Comparison of ENCODE assay signal across 9 mouse cellular contexts in genomic region chr2:60722514-60722913, GRCm38 (mm10). TPM values are rescaled to one million over a fixed set of nuclear protein-coding genes. Genes with fewer than 3 reads are reported as not detected.
DNase-seq lines count a peak whose midpoint lies in the region; ATAC-seq lines count a peak whose summit lies in the region.
"Had no signal": no experiment of that assay in that cellular context is flagged by ENCODE, and none has a peak within 500 bp of the region (broad histone marks: within the 10 kb centered on the region; RNA-seq: fewer than 3 reads in every experiment).

Gene Itgb6, minus strand, starts transcription at chr2:60722643.

- H3K9me3 ChIP-seq in lung, embryonic 16.5 days (ENCODE audit: control insufficient read depth, low read length): no peaks in the 10 kb centered on the region
- H3K9me3 ChIP-seq in hindbrain, embryonic 16.5 days (ENCODE audit: control insufficient read depth, low read length): no peaks in the 10 kb centered on the region
- H3K9me3 ChIP-seq in midbrain, embryonic 15.5 days: no peaks in the 10 kb centered on the region

- DNase-seq in lung, postnatal 36 days: no peak
- peak; percentile 76 to 87 for DNase-seq in gastrocnemius, adult 8-10 months (ENCODE audit: low spot score in 2 of 2)
- DNase-seq in adrenal gland, adult 18-20 months (ENCODE audit: low spot score in 2 of 2): no peak
- DNase-seq in retina, embryonic 14.5 days (ENCODE audit: low spot score): no peak

- no peaks in the 10 kb centered on the region for H3K36me3 ChIP-seq in lung, embryonic 16.5 days (ENCODE audit: control insufficient read depth, insufficient read depth, low read length)
- H3K36me3 ChIP-seq in hindbrain, embryonic 16.5 days (ENCODE audit: control insufficient read depth, insufficient read depth, low read length): no peaks in the 10 kb centered on the region
- H3K36me3 ChIP-seq in midbrain, embryonic 15.5 days (replicated peaks): no peaks in the 10 kb centered on the region

- H3K4me2 ChIP-seq in lung, embryonic 16.5 days (ENCODE audit: low read depth, low read length): no peak within 1 kb of the TSS
- 0 out of 2 replicates have a peak within 1 kb of the TSS, but pooled peaks have one; percentile 10 for H3K4me2 ChIP-seq in hindbrain, embryonic 16.5 days (ENCODE audit: low read length)
- H3K4me2 ChIP-seq in midbrain, embryonic 15.5 days: peak within 1 kb of the TSS; percentile 11; the same call in 1 of the 2 replicates

- 55% methylated on average over 14 of the region's 14 CpGs for WGBS in lung, embryonic 16.5 days
- 55% methylated on average over 14 of the region's 14 CpGs for WGBS in hindbrain, embryonic 16.5 days
- WGBS in midbrain, embryonic 15.5 days: 61% methylated on average over 14 of the region's 14 CpGs

- no peak within 1 kb of the TSS for H3K9ac ChIP-seq in lung, embryonic 16.5 days (ENCODE audit: low read length)
- H3K9ac ChIP-seq in hindbrain, embryonic 16.5 days (ENCODE audit: low read depth, low read length): no peak within 1 kb of the TSS
- no peak within 1 kb of the TSS for H3K9ac ChIP-seq in midbrain, embryonic 15.5 days
- H3K9ac ChIP-seq: liver, embryonic 14.5 days had no signal

- H3K27ac ChIP-seq in lung, embryonic 16.5 days (ENCODE audit: low read length): no peak within 1 kb of the TSS
- H3K27ac ChIP-seq in hindbrain, embryonic 16.5 days (ENCODE audit: low read depth, low read length): no peak within 1 kb of the TSS
- no peak within 1 kb of the TSS for H3K27ac ChIP-seq in midbrain, embryonic 15.5 days
- H3K27ac ChIP-seq: liver, embryonic 14.5 days had no signal

- peaks cover 11% of the 10 kb centered on the region; the same call in 1 of the 2 replicates for H3K4me1 ChIP-seq in lung, embryonic 16.5 days (replicated peaks; ENCODE audit: control insufficient read depth, insufficient read depth, low read length)
- H3K4me1 ChIP-seq in hindbrain, embryonic 16.5 days (ENCODE audit: control insufficient read depth, insufficient read depth, low read depth, low read length): no peaks in the 10 kb centered on the region
- H3K4me1 ChIP-seq in midbrain, embryonic 15.5 days: no peaks in the 10 kb centered on the region; the same call in 1 of the 2 replicates

- no peaks in the 10 kb centered on the region for H3K27me3 ChIP-seq in lung, embryonic 16.5 days (ENCODE audit: control insufficient read depth, insufficient read depth, low read depth, low read length)
- H3K27me3 ChIP-seq in hindbrain, embryonic 16.5 days (replicated peaks; ENCODE audit: control insufficient read depth, insufficient read depth, low read length): no peaks in the 10 kb centered on the region
- no peaks in the 10 kb centered on the region for H3K27me3 ChIP-seq in midbrain, embryonic 15.5 days (replicated peaks)

- ATAC-seq in lung, embryonic 16.5 days (ENCODE audit: low read depth): peak; percentile 27; the same call in 1 of the 2 replicates
- ATAC-seq in hindbrain, embryonic 16.5 days: peak; percentile 63
- peak; percentile 63 for ATAC-seq in midbrain, embryonic 15.5 days (replicated peaks)
- no peak for ATAC-seq in granulocyte monocyte progenitor cell, adult 5-6 weeks (replicated peaks; ENCODE audit: poor library complexity, severe bottlenecking)

- no peak within 1 kb of the TSS for H3K4me3 ChIP-seq in lung, embryonic 16.5 days (ENCODE audit: low read length)
- H3K4me3 ChIP-seq in hindbrain, embryonic 16.5 days (ENCODE audit: low read length): no peak within 1 kb of the TSS
- no peak within 1 kb of the TSS for H3K4me3 ChIP-seq in midbrain, embryonic 15.5 days

RNA-seq across cellular contexts. Expression of gene Itgb6, which starts in this region (rescaled TPM):
- polyA plus RNA-seq in lung, embryonic 16.5 days (2015; fragmentation: Nextera tagmentation; extraction: Ambion mirVana): 10.0 and 12.4 TPM in 2 replicates
- 10 to 100 TPM; 15.8 to 33.5 (median 25.7) TPM for total RNA-seq in gastrocnemius, adult 8-10 months (2022)
- polyA plus RNA-seq in hindbrain, embryonic 16.5 days (2015; fragmentation: Nextera tagmentation; extraction: Ambion mirVana): 0.14 and 0.19 TPM in 2 replicates
- polyA plus RNA-seq in midbrain, embryonic 15.5 days (2015; fragmentation: Nextera tagmentation; extraction: Ambion mirVana): 0.06 and 0.09 TPM in 2 replicates
- under 1 TPM in 1 of 2 experiments, not detected in 1; 0.26 TPM for total RNA-seq in adrenal gland, adult 18-20 months (2021)
- 0.53 TPM in 1 of 2 replicates, not detected in the other for total RNA-seq in granulocyte monocyte progenitor cell, adult 5-6 weeks (2014; fragmentation: Nextera tagmentation)
- total RNA-seq in granulocyte monocyte progenitor cell, adult 5-6 weeks (2017): not detected in 2 replicates

Comparison
In these comparisons a context has a peak if more than half of its experiments do, and no peak if none do; other contexts are left out.
1. RNA of gene Itgb6 (total RNA-seq): 15.8 to 33.5 TPM in gastrocnemius, adult 8-10 months; 0.26 TPM in adrenal gland, adult 18-20 months and 0.53 TPM in granulocyte monocyte progenitor cell, adult 5-6 weeks; every median in the first group is over 10 times any median in the second.
2. Peak in ATAC-seq and H3K4me2 ChIP-seq in hindbrain, embryonic 16.5 days; RNA of the gene not detected or under 1 TPM.
3. Peak in ATAC-seq and H3K4me2 ChIP-seq in midbrain, embryonic 15.5 days; RNA of the gene not detected or under 1 TPM.
4. DNase-seq: peak in gastrocnemius, adult 8-10 months (2 of 2); none in lung, postnatal 36 days (single experiment), adrenal gland, adult 18-20 months (0 of 2) and retina, embryonic 14.5 days (single experiment).